Mouse (Mus musculus): ENCODE data around the gene Zc3h12d.
"Not testable (repeated sequence)": the region's sequence is repeated elsewhere in the genome, so short reads cannot be mapped to it uniquely, and the experiment has no call there.

Gene Zc3h12d

GRCm38 (mm10) chr10:7871381-7872020 lies 39.2 kb downstream of the Zc3h12d start:
- no peak for DNase-seq (ENCODE audit: low spot score)

- no peak for DNase-seq (ENCODE audit: low spot score)
Observed at GRCm38 (mm10) chr10:7874194-7874593, 41.9 kb downstream of the Zc3h12d start.

- DNase-seq (ENCODE audit: low spot score) = not testable (repeated sequence)
Observed at GRCm38 (mm10) chr10:7880283-7880682, 48.0 kb downstream of the Zc3h12d start.

- no peak for DNase-seq (ENCODE audit: low spot score)
Observed at GRCm38 (mm10) chr10:7881971-7882370, 49.7 kb downstream of the Zc3h12d start.

GRCm38 (mm10) chr10:7883524-7883923 lies 51.3 kb downstream of the Zc3h12d start:
- DNase-seq (ENCODE audit: low spot score) = peak; percentile 82

GRCm38 (mm10) chr10:7888256-7888868 lies 56.1 kb downstream of the Zc3h12d start:
- DNase-seq (ENCODE audit: low spot score) = no peak

GRCm38 (mm10) chr10:7900719-7901627 lies 68.7 kb downstream of the Zc3h12d start:
- peak; percentile 53 for DNase-seq (ENCODE audit: low spot score)

GRCm38 (mm10) chr10:7904157-7904556 lies 71.9 kb downstream of the Zc3h12d start:
- no peak for DNase-seq (ENCODE audit: low spot score)

GRCm38 (mm10) chr10:7907151-7907550 lies 74.9 kb downstream of the Zc3h12d start:
- peak; percentile 3 for DNase-seq (ENCODE audit: low spot score)

- peak; percentile 27 for DNase-seq (ENCODE audit: low spot score)
Observed at GRCm38 (mm10) chr10:7911268-7911667, 79.0 kb downstream of the Zc3h12d start.
